ENCODE assay signal across 9 mouse cellular contexts in the genomic region with DNA sequence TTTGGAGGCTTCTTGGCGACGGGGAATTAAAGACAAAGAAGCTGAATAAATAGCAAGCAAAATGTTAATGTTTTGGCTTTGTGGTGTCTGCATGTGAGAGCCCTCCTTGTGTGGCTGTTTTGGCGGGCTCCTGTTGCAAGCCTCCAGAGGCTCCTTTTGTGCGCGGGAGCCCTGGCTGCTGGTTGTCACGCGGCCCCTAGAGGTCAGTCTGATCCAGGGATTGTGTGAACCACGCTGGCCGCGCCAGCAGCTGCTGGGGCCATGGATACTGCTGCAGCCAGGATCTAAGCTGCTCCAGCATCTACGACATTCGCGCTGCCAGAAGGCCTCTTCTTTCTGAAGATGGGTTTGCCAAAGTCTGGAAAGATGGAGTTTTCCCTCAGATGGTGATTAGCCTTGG.
DNase-seq lines count a peak whose midpoint lies in the region; ATAC-seq and TF ChIP-seq lines count a peak whose summit lies in the region.
"Had no signal": no experiment of that assay in that cellular context is flagged by ENCODE, and none has a peak within 500 bp of the region (broad histone marks: within the 10 kb centered on the region; RNA-seq: fewer than 3 reads in every experiment).

No protein-coding gene starts in this region.

- no peaks in the 10 kb centered on the region for H3K27me3 ChIP-seq in hindbrain, embryonic 10.5 days (ENCODE audit: insufficient read depth, poor library complexity, severe bottlenecking)
- H3K27me3 ChIP-seq in hindbrain, embryonic 13.5 days: no peaks in the 10 kb centered on the region
- H3K27me3 ChIP-seq in Patski: peaks cover 14% of the 10 kb centered on the region
- no peaks in the 10 kb centered on the region for H3K27me3 ChIP-seq in forebrain, embryonic 10.5 days (ENCODE audit: poor library complexity, severe bottlenecking)
- no peaks in the 10 kb centered on the region for H3K27me3 ChIP-seq in hindbrain, embryonic 14.5 days (ENCODE audit: control insufficient read depth, insufficient read depth, low read length)
- H3K27me3 ChIP-seq: limb, embryonic 15.5 days had no signal

- no peaks in the 10 kb centered on the region for H3K36me3 ChIP-seq in hindbrain, embryonic 10.5 days
- no peaks in the 10 kb centered on the region for H3K36me3 ChIP-seq in hindbrain, embryonic 13.5 days
- no peaks in the 10 kb centered on the region for H3K36me3 ChIP-seq in forebrain, embryonic 10.5 days (replicated peaks)
- H3K36me3 ChIP-seq in hindbrain, embryonic 14.5 days (replicated peaks; ENCODE audit: control insufficient read depth, insufficient read depth): no peaks in the 10 kb centered on the region
- H3K36me3 ChIP-seq: limb, embryonic 15.5 days had no signal

- in situ Hi-C loops in Patski (cut with MboI; ENCODE audit: low pct_unique_long_range_greater_than_20kb): no loop called here

- no peak overlapping the region for H3K27ac ChIP-seq in hindbrain, embryonic 10.5 days
- no peak overlapping the region for H3K27ac ChIP-seq in hindbrain, embryonic 13.5 days
- H3K27ac ChIP-seq in forebrain, embryonic 10.5 days: no peak overlapping the region
- no peak overlapping the region for H3K27ac ChIP-seq in hindbrain, embryonic 14.5 days
- H3K27ac ChIP-seq: limb, embryonic 15.5 days had no signal

- H3K4me1 ChIP-seq in hindbrain, embryonic 10.5 days (replicated peaks): no peaks in the 10 kb centered on the region
- no peaks in the 10 kb centered on the region for H3K4me1 ChIP-seq in hindbrain, embryonic 13.5 days (replicated peaks)
- H3K4me1 ChIP-seq in forebrain, embryonic 10.5 days: no peaks in the 10 kb centered on the region
- no peaks in the 10 kb centered on the region for H3K4me1 ChIP-seq in hindbrain, embryonic 14.5 days (replicated peaks; ENCODE audit: control insufficient read depth, insufficient read depth, low read length)
- H3K4me1 ChIP-seq: limb, embryonic 15.5 days had no signal

- ATAC-seq in hindbrain, embryonic 13.5 days (ENCODE audit: low FRiP score): no peak
- no peak for ATAC-seq in Patski
- ATAC-seq in hindbrain, embryonic 14.5 days (ENCODE audit: low FRiP score): no peak
- ATAC-seq in CD4-positive, CD25-positive, alpha-beta regulatory T cell, adult 4 months: no peak
- ATAC-seq in erythroid progenitor cell, adult 5-6 weeks (replicated peaks; ENCODE audit: low FRiP score, poor library complexity, severe bottlenecking): no peak

- H3K9ac ChIP-seq in hindbrain, embryonic 13.5 days: no peak overlapping the region
- H3K9ac ChIP-seq in hindbrain, embryonic 14.5 days: no peak overlapping the region
- H3K9ac ChIP-seq: limb, embryonic 15.5 days had no signal

- DNase-seq in hindbrain, embryonic 10.5 days (ENCODE audit: low spot score): peak; percentile 61
- no peak for DNase-seq in Patski (ENCODE audit: low read depth, low spot score)
- DNase-seq in forebrain, embryonic 10.5 days (ENCODE audit: extremely low spot score, low spot score): peak; percentile 56
- peak; percentile 27 for DNase-seq in hindbrain, embryonic 14.5 days (ENCODE audit: low spot score)
- DNase-seq in mesoderm, embryonic 11.5 days (ENCODE audit: low read depth, low spot score): peak; percentile 27

- H3K4me3 ChIP-seq in hindbrain, embryonic 10.5 days: no peak overlapping the region
- H3K4me3 ChIP-seq in hindbrain, embryonic 13.5 days: no peak overlapping the region
- H3K4me3 ChIP-seq in forebrain, embryonic 10.5 days: no peak overlapping the region
- H3K4me3 ChIP-seq in hindbrain, embryonic 14.5 days (replicated peaks; ENCODE audit: low read length): no peak overlapping the region
- H3K4me3 ChIP-seq: limb, embryonic 15.5 days had no signal

- POLR2A ChIA-PET in Patski (lab: Charles Lee): no interaction called here

- TF ChIP-seq CTCF in Patski (IDR thresholded peaks at IDR 0.05): peak; percentile 25

- 40% methylated on average over 13 of the region's 13 CpGs for WGBS in hindbrain, embryonic 10.5 days
- WGBS in hindbrain, embryonic 13.5 days: 46% methylated on average over 13 of the region's 13 CpGs
- WGBS in forebrain, embryonic 10.5 days: 43% methylated on average over 13 of the region's 13 CpGs
- 38% methylated on average over 13 of the region's 13 CpGs for WGBS in hindbrain, embryonic 14.5 days

- CTCF ChIA-PET in Patski (lab: Charles Lee): no interaction called here

- H3K9me3 ChIP-seq in hindbrain, embryonic 10.5 days: no peaks in the 10 kb centered on the region; the same call in 1 of the 2 replicates
- H3K9me3 ChIP-seq in hindbrain, embryonic 13.5 days: no peaks in the 10 kb centered on the region
- H3K9me3 ChIP-seq in forebrain, embryonic 10.5 days: no peaks in the 10 kb centered on the region
- H3K9me3 ChIP-seq in hindbrain, embryonic 14.5 days (ENCODE audit: control insufficient read depth, low read length): no peaks in the 10 kb centered on the region
- H3K9me3 ChIP-seq: limb, embryonic 15.5 days had no signal

- H3K4me2 ChIP-seq in hindbrain, embryonic 13.5 days: no peak overlapping the region
- no peak overlapping the region for H3K4me2 ChIP-seq in hindbrain, embryonic 14.5 days (replicated peaks)
- H3K4me2 ChIP-seq: limb, embryonic 15.5 days had no signal
